Mouse (Mus musculus) embryo, embryonic 10 days (tissue): ENCODE data around the gene Ccnjl.

ENCODE experiments used
- DNase-seq: peaks from one replicate; pipeline ENCODE4 v3.0.0-alpha.2; 2015; ENCODE audit warnings: low spot score

The Ccnjl gene

DNA sequence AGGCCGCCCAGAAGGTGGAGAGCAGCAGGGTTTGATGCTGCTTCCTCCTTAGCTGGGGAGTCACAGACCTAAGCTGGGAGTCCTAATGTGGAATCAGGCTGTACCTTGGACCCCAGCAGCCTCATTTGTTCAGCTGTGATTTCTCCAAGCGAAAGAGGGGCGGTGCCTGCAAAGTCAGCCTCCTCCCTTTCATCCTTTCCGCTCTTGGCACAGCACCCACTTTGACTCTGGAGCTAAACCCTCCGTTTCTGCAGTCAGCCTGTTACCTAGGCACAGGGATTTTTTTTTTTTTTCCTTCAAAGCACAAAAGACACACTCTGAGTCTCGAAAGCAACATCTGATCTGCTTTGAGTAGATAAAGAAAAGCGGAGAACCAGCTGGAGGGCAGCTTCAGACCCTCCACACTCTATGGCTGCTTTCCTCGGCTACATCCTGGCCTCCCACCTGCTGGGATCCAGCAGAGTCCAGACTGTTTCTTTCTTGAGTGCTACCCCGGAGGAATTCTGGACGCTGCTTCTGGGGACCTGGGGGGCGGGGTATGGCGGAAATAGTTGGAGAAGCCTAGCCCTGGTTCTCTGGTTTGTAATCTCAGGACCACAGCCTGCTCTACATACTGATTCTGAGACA lies 97.8 kb downstream of the Ccnjl start:
- DNase-seq, result peak; percentile 47

DNA sequence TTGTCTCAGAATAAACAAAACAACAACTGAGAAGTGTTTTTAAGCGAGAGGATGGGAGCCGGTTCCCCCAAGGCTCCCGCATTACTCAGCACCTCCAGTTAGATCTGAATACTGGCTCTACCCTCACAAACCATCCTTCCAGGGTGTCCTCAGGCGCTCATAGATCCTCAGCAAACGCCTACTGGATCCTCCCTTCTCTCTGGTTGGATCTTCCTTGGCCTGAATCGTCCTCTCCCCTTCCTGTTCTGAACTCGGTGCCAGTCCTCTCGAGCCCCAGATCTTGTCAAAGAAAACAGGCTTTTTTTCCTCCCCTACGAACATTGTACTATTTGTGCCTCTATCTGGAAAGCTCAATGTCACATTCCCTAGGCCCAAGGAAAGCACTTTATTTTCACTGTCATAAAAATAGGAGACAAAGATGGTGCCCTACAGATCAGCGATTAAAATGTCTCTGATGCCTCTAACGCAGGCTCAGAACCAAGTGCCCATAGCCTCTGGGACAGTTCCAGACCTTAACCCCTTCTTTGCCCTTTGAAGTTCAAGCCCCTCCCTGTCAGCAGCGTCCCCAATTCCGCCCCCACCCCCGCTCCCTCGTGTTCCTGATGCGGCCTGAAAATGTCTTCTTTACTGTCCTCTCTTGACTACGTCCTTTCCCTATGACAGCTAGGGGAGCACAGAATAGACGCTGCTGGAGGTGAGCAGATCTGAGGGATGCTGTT lies 98.5 kb downstream of the Ccnjl start:
- no peak for DNase-seq

DNA sequence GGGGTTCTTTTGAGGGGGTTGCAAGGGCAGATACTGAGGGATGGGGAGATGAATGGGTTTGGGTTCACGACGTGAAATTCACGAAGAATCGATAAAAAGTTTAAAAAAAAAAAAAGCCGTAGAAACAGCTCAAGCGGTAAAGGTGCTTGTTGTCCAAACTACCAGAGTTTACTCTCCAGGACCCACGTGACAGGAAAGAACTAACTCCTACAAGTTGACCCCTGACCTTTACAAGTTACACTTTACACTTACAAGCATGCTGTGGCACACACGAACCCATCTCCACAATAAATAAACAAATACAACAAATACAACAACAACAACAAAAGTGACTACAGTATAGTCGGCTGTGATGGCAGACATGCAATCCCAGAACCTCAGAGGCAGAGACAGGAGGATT lies 103.1 kb downstream of the Ccnjl start:
- DNase-seq, result no peak

DNA sequence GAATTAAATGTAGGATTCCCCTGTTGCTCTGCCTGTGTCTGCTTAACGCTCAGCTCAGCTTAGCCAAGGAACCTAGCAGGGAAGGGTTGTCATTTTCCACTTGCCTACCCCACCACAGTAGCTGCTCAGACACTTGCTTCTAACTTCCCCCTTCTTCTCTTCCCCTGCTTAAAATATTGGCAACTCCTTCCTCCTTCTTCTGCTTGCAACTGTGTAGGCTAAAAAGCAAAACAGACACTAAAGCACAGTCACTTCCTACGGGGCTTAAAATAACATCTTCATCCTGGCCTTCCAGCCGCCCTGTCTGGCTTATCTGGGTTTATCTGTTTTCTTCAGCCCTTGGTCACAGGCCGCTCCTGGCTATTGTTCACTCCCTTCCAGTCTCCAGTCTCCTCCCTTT lies 104.0 kb downstream of the Ccnjl start:
- no peak for DNase-seq

DNA sequence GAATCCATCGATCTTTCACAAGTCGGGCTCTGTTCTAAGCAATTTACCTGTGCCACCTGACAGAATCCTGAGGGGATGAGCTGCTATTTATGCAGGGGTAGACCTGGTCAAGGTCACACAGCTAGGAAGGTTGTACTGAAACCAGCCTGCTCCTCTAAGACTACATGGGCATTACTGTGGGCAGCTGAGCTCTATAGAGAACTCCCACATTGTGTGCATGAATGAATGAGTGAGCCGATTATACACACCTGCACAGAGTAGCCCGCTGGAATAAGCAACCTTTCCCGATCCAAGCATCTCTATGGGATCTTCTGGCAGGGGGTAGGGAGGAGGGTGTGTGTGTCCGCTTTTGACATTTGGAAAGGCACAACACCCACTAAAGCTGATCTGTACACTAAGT lies 104.6 kb downstream of the Ccnjl start:
- DNase-seq, result no peak

DNA sequence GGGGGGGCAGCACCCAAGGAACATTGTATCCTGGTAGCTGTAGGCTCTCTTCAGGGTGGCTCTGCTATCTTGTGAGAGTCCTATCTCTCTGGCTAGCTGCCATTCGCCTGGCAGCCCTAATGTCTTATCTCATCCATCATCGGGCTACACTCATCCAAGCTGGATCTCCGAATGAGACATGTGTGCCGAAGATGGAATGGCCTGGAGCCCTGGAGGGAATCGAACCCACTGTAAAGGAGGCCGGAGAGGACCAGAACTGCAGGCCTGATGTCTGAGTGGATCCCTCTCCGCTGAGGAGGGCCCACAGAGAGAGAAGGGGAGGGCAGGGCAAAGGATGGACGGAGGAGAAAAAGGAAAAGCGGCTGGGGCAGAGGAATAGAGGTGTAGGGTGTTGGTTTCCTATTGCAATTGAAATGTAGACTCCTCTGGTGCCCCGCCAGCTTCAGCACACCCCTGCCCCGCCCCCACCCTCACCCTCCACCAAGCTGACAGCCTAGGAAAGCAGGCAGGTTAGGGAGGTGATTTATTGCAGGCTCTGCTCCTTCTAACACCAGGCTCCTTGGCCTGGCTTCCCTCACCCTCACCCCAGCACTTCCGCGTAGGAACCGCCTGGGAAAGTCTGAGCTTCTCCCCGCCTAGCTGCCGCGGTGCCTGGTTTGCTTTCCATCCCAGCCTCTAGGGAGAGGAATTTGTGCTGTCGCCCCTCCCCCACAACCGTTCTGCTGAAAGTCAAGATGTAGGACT lies 105.2 kb downstream of the Ccnjl start:
- peak; percentile 85 for DNase-seq
